Mouse (Mus musculus): ENCODE measurements around the gene Wfdc15b. TPM values are rescaled to one million over a fixed set of nuclear protein-coding genes. Genes with fewer than 3 reads are reported as not detected.
"Not testable (repeated sequence)": the region's sequence is repeated elsewhere in the genome, so short reads cannot be mapped to it uniquely, and the experiment has no call there.

The Wfdc15b gene
- not detected in 2 replicates for polyA plus RNA-seq (2016; fragmentation: Nextera tagmentation; extraction: Ambion mirVana)

DNA sequence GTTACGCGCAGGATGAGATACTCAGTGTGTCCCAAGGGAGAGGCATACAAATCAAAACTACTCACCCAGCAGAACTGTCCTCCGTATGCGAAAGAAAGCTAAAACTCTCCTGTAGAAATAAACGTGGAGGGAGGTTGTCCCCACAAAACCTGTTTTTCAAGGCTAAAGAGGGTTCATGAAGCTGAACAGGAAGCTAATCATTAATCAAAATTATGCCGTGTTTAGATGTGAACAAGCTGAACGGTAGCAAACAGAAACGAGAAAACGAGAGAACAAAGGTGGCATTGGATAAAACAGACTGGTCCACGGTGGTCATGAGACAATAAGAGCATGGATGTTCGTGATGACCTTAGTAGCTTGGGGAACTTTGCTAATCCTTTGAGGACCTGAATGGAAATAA lies at the start of gene Wfdc15b:
Gene Wfdc15b (minus strand): TSS at position 139 of the 400 bp plus-strand sequence.
- H3K27ac ChIP-seq, result no peak within 1 kb of the TSS
- no peaks in the 10 kb centered on the region for H3K9me3 ChIP-seq
- H3K36me3 ChIP-seq, result no peaks in the 10 kb centered on the region
- ATAC-seq (ENCODE audit: insufficient number of reproducible peaks, insufficient read depth, low FRiP score, low TSS enrichment, low read depth), result no peak
- H3K4me2 ChIP-seq, result no peak within 1 kb of the TSS
- no peaks in the 10 kb centered on the region for H3K27me3 ChIP-seq
- no peak within 1 kb of the TSS for H3K9ac ChIP-seq (replicated peaks)
- H3K4me1 ChIP-seq (replicated peaks), result no peaks in the 10 kb centered on the region
- H3K4me3 ChIP-seq (replicated peaks), result no peak within 1 kb of the TSS
- 71% methylated on average over 11 of the region's 11 CpGs for WGBS

- not testable (repeated sequence) for H3K9ac ChIP-seq (replicated peaks); H3K4me2 ChIP-seq; H3K36me3 ChIP-seq; H3K9me3 ChIP-seq; H3K4me3 ChIP-seq (replicated peaks); H3K4me1 ChIP-seq (replicated peaks); H3K27ac ChIP-seq; ATAC-seq (ENCODE audit: insufficient number of reproducible peaks, insufficient read depth, low FRiP score, low TSS enrichment, low read depth)
- H3K27me3 ChIP-seq, result peaks cover 18% of the 10 kb centered on the region
- 78% methylated on average over 1 of the region's 1 CpGs for WGBS
Measured at GRCm38 (mm10) chr2:164256540-164256939, 35.1 kb upstream of the Wfdc15b start, which contains the start of gene Svs3b. Gene Svs3b, minus strand, starts transcription at chr2:164256640.

GRCm38 (mm10) chr2:164238366-164238765 lies 16.9 kb upstream of the Wfdc15b start, which contains the start of gene Svs2:
Gene Svs2, minus strand, starts transcription at chr2:164238466.
- ATAC-seq (ENCODE audit: insufficient number of reproducible peaks, insufficient read depth, low FRiP score, low TSS enrichment, low read depth), result no peak
- H3K4me1 ChIP-seq (replicated peaks), result no peaks in the 10 kb centered on the region
- no peaks in the 10 kb centered on the region for H3K27me3 ChIP-seq
- no peaks in the 10 kb centered on the region for H3K9me3 ChIP-seq
- no peak within 1 kb of the TSS for H3K4me2 ChIP-seq
- no peaks in the 10 kb centered on the region for H3K36me3 ChIP-seq
- no peak within 1 kb of the TSS for H3K4me3 ChIP-seq (replicated peaks)
- 87% methylated on average over 3 of the region's 3 CpGs for WGBS
- no peak within 1 kb of the TSS for H3K9ac ChIP-seq (replicated peaks)
- no peak within 1 kb of the TSS for H3K27ac ChIP-seq

- no peaks in the 10 kb centered on the region for H3K27me3 ChIP-seq
- no peaks in the 10 kb centered on the region for H3K4me1 ChIP-seq (replicated peaks)
- H3K9me3 ChIP-seq, result no peaks in the 10 kb centered on the region
- no peak overlapping the region for H3K4me3 ChIP-seq (replicated peaks)
- no peaks in the 10 kb centered on the region for H3K36me3 ChIP-seq
- H3K27ac ChIP-seq, result no peak overlapping the region
- 87% methylated on average over 8 of the region's 8 CpGs for WGBS
- no peak overlapping the region for H3K4me2 ChIP-seq
- H3K9ac ChIP-seq (replicated peaks), result no peak overlapping the region
- no peak for ATAC-seq (ENCODE audit: insufficient number of reproducible peaks, insufficient read depth, low FRiP score, low TSS enrichment, low read depth)
Measured at GRCm38 (mm10) chr2:164232671-164233070, 11.2 kb upstream of the Wfdc15b start.

- H3K4me2 ChIP-seq, result no peak overlapping the region
- no peak for ATAC-seq (ENCODE audit: insufficient number of reproducible peaks, insufficient read depth, low FRiP score, low TSS enrichment, low read depth)
- H3K4me1 ChIP-seq (replicated peaks), result no peaks in the 10 kb centered on the region
- no peaks in the 10 kb centered on the region for H3K27me3 ChIP-seq
- no peak overlapping the region for H3K27ac ChIP-seq
- H3K9ac ChIP-seq (replicated peaks), result no peak overlapping the region
- no peaks in the 10 kb centered on the region for H3K36me3 ChIP-seq
- no peak overlapping the region for H3K4me3 ChIP-seq (replicated peaks)
- WGBS, result 77% methylated on average over 8 of the region's 8 CpGs
- no peaks in the 10 kb centered on the region for H3K9me3 ChIP-seq
Measured at GRCm38 (mm10) chr2:164228361-164229070, 7.1 kb upstream of the Wfdc15b start.

DNA sequence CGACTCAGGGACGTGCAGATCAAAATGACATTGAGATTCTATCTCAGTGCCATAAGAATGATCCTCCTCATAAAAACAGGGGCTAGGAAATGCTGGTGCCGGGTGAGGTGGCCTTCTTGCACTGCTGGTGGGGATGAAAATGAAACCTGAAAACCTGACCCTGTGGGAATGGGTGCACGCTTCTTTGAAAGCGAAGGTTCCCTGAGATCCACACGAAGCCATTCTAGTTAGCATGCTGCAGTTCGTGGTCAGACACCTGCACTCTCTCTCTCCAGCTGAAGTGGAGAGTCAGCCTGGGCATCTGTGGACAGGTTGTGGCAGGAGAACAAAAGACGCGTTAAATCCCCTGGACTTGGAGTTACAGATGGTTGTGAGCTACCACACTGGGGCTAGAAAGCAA lies 2.2 kb downstream of the Wfdc15b start:
- 87% methylated on average over 9 of the region's 9 CpGs for WGBS
- no peaks in the 10 kb centered on the region for H3K36me3 ChIP-seq
- H3K4me3 ChIP-seq (replicated peaks), result no peak overlapping the region
- H3K27ac ChIP-seq, result no peak overlapping the region
- H3K27me3 ChIP-seq, result no peaks in the 10 kb centered on the region
- H3K9me3 ChIP-seq, result no peaks in the 10 kb centered on the region
- no peak overlapping the region for H3K4me2 ChIP-seq
- H3K9ac ChIP-seq (replicated peaks), result no peak overlapping the region
- ATAC-seq (ENCODE audit: insufficient number of reproducible peaks, insufficient read depth, low FRiP score, low TSS enrichment, low read depth), result no peak
- H3K4me1 ChIP-seq (replicated peaks), result no peaks in the 10 kb centered on the region

DNA sequence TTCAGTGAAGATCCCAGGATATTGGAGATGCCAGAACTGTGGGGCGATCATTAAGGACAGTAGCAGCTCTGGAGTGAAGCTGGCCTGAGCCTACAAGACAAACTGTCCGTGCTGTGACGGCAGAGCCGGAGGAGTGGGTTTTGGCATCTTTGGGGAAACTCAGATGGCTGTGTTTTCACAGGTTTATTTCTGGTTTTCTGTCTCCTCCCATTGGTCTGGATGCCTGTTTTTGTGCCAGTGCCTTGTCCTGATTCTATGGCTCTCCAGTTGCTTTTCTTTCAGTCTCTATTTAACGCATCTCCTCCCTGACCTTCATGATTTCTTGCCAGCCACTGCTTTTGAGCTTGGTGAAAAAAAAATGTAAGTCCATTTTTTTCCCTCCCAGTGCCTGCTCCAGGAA lies 8.7 kb downstream of the Wfdc15b start:
- no peaks in the 10 kb centered on the region for H3K36me3 ChIP-seq
- WGBS, result 91% methylated on average over 5 of the region's 5 CpGs
- ATAC-seq (ENCODE audit: insufficient number of reproducible peaks, insufficient read depth, low FRiP score, low TSS enrichment, low read depth), result no peak
- no peak overlapping the region for H3K27ac ChIP-seq
- H3K4me2 ChIP-seq, result no peak overlapping the region
- H3K27me3 ChIP-seq, result no peaks in the 10 kb centered on the region
- no peak overlapping the region for H3K9ac ChIP-seq (replicated peaks)
- no peak overlapping the region for H3K4me3 ChIP-seq (replicated peaks)
- H3K4me1 ChIP-seq (replicated peaks), result no peaks in the 10 kb centered on the region
- no peaks in the 10 kb centered on the region for H3K9me3 ChIP-seq

- Histone ChIP-seq H3K4me2 (no peak overlapping the region), H3K9ac (replicated peaks) (no peak overlapping the region), H3K27ac (no peak overlapping the region), H3K27me3 (no peaks in the 10 kb centered on the region), H3K4me1 (replicated peaks) (no peaks in the 10 kb centered on the region), H3K9me3 (no peaks in the 10 kb centered on the region), H3K4me3 (replicated peaks) (no peak overlapping the region), H3K36me3 (no peaks in the 10 kb centered on the region)
- ATAC-seq (ENCODE audit: insufficient number of reproducible peaks, insufficient read depth, low FRiP score, low TSS enrichment, low read depth), result no peak
- 89% methylated on average over 4 of the region's 4 CpGs for WGBS
Measured at GRCm38 (mm10) chr2:164210892-164211291, 10.6 kb downstream of the Wfdc15b start.

DNA sequence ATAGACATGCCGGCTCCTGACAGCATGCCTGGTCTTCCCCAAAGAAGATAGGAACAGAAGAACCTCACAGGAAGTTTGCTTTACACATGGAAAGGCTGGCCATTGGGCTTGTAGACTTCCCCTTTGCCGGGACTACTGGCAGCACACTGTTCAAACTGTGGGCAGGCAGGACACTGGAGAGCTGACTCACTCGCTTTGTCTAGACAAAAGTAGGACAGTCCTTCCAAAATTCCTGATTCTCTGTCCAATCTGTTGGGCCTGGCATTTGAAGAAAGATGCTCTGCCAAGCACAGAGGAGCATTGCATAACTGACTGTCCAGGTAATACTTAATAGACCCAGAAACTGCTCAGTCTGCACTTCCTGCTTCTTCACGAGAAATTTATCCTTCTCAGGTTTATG lies 14.8 kb downstream of the Wfdc15b start:
- no peak overlapping the region for H3K4me2 ChIP-seq
- H3K9me3 ChIP-seq, result no peaks in the 10 kb centered on the region
- H3K27me3 ChIP-seq, result no peaks in the 10 kb centered on the region
- H3K27ac ChIP-seq, result no peak overlapping the region
- WGBS, result 80% methylated on average over 4 of the region's 4 CpGs
- H3K36me3 ChIP-seq, result no peaks in the 10 kb centered on the region
- ATAC-seq (ENCODE audit: insufficient number of reproducible peaks, insufficient read depth, low FRiP score, low TSS enrichment, low read depth), result no peak
- H3K4me3 ChIP-seq (replicated peaks), result no peak overlapping the region
- no peak overlapping the region for H3K9ac ChIP-seq (replicated peaks)
- no peaks in the 10 kb centered on the region for H3K4me1 ChIP-seq (replicated peaks)

- not testable (repeated sequence) for H3K4me2 ChIP-seq; H3K27ac ChIP-seq; H3K4me1 ChIP-seq (replicated peaks); ATAC-seq (ENCODE audit: insufficient number of reproducible peaks, insufficient read depth, low FRiP score, low TSS enrichment, low read depth); H3K4me3 ChIP-seq (replicated peaks); H3K27me3 ChIP-seq; H3K9ac ChIP-seq (replicated peaks); H3K9me3 ChIP-seq; H3K36me3 ChIP-seq
- WGBS, result 90% methylated on average over 10 of the region's 10 CpGs
Measured at GRCm38 (mm10) chr2:164206011-164206410, 15.4 kb downstream of the Wfdc15b start.

GRCm38 (mm10) chr2:164199626-164200327 lies 21.7 kb downstream of the Wfdc15b start, which contains the start of gene Wfdc15a:
Gene Wfdc15a, minus strand, starts transcription at chr2:164200130.
- H3K36me3 ChIP-seq, result no peaks in the 10 kb centered on the region
- H3K4me2 ChIP-seq, result no peak within 1 kb of the TSS
- no peaks in the 10 kb centered on the region for H3K27me3 ChIP-seq
- 83% methylated on average over 20 of the region's 20 CpGs for WGBS
- no peak for ATAC-seq (ENCODE audit: insufficient number of reproducible peaks, insufficient read depth, low FRiP score, low TSS enrichment, low read depth)
- no peak within 1 kb of the TSS for H3K27ac ChIP-seq
- H3K9ac ChIP-seq (replicated peaks), result no peak within 1 kb of the TSS
- no peaks in the 10 kb centered on the region for H3K9me3 ChIP-seq
- H3K4me1 ChIP-seq (replicated peaks), result no peaks in the 10 kb centered on the region
- no peak within 1 kb of the TSS for H3K4me3 ChIP-seq (replicated peaks)
